Mouse (Mus musculus) central nervous system, embryonic 14 days (tissue): ENCODE results near the gene Caskin2. TPM values are rescaled to one million over a fixed set of nuclear protein-coding genes. Genes with fewer than 3 reads are reported as not detected.

ENCODE experiments used
- polyA plus RNA-seq: library from polyadenylated mRNA; depleted of rRNA; stranded (reverse); fragments of >200 nt; gene quantifications from 2 replicates; pipeline ENCODE4 v1.2.3, GENCODE M21; 2012; rRNA removed

Caskin2 gene
- 20.5 and 22.6 TPM in 2 replicates for polyA plus RNA-seq

DNA sequence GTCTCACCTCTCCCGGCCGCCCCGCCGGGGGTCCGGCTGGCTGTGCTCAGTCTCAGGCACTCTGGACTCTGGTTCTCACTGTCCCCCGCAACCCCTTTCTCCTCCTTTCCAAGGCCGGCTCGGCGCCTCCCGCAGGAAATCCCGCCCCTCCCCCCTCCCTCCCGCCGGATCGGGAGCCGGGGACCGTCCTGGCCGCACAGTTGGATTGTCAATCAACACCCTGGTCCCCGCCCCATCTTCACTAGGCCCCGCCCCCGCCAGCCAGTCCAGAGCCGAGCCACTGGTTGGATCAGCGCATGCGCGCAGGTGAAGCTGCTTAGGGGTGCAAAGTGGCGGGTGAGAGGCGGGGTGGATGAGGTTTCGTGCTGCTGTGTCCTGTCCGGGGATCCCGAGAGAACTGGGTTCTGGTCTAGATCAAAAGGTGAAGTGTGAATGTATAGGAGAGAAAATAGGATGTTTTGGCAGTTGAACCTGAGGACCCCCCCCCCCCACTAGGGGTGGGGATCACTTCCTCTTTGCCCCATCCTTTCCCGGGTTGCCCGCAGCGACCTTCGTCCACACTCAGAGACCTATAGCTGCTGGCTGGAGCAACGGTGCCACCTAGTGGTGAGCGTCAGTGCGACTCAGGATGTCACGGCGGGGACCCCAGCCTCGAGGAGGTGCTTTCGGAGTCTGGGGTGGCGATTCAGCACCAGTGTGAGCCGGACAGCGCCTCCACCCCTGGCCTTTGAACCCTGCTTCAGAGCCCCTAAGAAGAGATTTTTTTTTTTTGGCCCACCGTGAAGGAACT, at the start of gene Caskin2:
Caskin2 (minus strand) TSS at position 133 of the 790 bp plus-strand sequence.

DNA sequence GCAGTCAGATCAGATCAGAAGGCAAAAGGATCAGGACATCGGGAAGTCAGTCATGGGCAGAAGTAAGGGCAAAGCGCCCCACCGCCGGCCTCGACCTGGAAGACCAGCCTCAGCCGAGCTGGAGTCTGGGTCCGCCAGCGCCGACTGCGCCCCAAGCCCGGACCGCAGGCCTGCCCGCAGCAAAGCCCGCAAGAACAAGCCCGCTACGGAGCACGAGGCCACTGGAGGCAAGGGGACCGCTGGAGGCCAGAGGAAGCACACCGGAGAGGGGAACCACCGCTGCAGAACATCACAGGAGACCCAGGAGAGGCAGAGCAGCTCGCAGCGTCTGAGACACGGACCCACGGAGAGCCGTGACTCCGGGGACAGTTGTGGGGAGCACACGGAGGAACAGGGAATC, 44.9 kb upstream of the Caskin2 start, which contains the start of gene Myo15b:
Myo15b (plus strand) TSS at position 53 of the 400 bp plus-strand sequence.

DNA sequence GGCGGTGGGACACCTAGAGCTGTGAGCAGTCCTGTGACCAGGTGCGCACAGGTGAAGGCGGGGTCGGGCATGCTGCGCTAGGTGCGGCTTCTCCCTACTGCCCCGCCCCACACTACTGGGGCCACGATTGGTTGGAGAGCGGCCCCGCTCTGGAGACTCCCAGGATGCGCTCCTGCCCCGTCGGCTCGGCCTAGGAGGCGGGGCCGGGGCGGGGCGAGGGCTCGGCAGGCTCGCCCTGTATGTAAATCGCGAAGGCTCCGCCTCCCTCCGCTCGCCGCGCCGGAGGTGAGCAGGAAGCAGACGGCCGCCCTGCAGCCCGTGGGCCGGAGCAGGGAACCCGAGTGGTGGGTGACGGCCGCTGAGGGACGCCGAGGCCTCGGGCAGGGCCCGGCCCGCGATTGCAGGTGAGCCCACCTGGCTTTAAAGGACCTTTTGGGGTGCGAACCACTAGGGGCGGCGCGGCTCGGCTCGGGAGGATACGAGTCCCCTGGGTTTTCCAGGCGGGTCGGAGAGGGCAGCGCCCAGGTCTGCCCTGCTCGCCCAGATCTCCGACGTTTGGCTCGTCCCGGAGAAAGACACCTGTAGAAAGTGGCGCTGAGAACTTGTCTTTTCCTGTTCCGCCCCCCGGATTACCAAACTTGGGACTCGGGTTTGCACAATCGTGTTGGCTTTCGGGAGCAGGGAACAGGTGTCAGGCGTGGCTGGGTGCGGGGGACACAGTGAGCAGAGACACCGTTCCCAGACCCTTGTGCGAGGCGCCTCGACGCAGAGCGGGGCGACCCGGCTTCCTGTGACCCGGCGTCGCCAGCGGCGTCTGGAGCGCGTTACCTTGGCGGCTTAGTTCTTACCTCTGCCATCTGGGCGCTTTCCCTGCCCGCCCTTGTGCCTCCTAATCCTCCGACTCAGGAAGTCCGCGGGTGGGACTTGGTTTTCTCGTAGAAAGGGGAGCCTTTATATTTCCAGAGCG, 10.6 kb upstream of the Caskin2 start, which contains the start of gene Llgl2:
Llgl2 (plus strand) TSS at position 276 of the 967 bp plus-strand sequence.

GRCm38 (mm10) chr11:115814605-115815450, 1.4 kb upstream of the Caskin2 start, which contains the start of gene Tsen54:
Tsen54 (plus strand) TSS chr11:115814724.

DNA sequence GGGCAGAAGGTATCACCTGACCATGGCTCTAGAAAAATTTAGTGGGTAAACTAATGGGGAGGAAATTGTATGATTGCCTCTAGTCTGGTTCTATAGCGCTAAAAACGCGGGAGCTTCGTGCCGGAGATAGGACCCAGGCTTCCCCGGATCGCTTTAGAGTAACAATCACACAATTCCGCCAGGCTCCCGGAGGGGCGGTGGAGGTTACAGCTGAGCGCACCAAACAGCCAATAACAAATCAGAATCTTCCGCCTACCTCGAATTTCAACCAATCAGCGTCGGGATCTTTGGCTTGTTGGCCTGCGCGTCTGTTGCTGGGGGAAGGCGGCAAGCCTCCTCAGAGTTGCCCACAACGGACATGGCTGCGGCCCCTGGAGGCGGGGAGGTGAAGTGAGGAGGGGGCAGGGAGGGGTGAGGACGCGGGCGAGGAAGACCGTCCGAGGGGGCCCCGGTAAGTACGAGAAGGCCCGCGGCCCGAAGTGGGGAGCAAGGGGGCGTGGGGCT, 48.3 kb downstream of the Caskin2 start, which contains the start of gene Tmem94:
Tmem94 (plus strand) TSS at position 331 of the 504 bp plus-strand sequence.

Other genes with a start within 250 kb of the Caskin2 start
- 151 and 152 TPM in 2 replicates for gene Nup85, start 249.2 kb downstream of the Caskin2 start, polyA plus RNA-seq
- gene Mrps7, start 209.7 kb downstream of the Caskin2 start, polyA plus RNA-seq = 39.4 and 39.7 TPM in 2 replicates
- gene Gga3, start 209.6 kb downstream of the Caskin2 start, polyA plus RNA-seq = 48.1 and 53.0 TPM in 2 replicates
- 19.2 and 23.0 TPM in 2 replicates for gene Mif4gd, start 200.7 kb downstream of the Caskin2 start, polyA plus RNA-seq
- gene Slc25a19, start 185.3 kb downstream of the Caskin2 start, polyA plus RNA-seq = 53.5 and 57.1 TPM in 2 replicates
- 111 and 113 TPM in 2 replicates for gene Grb2, start 105.0 kb downstream of the Caskin2 start, polyA plus RNA-seq
- 51.0 and 52.8 TPM in 2 replicates for gene Tmem94, start 48.2 kb downstream of the Caskin2 start, polyA plus RNA-seq
- 29.6 and 32.5 TPM in 2 replicates for gene Tsen54, start 1.1 kb upstream of the Caskin2 start, polyA plus RNA-seq
- 2.4 and 3.4 TPM in 2 replicates for gene Llgl2, start 10.4 kb upstream of the Caskin2 start, polyA plus RNA-seq
- 0.16 and 0.30 TPM in 2 replicates for gene Myo15b, start 44.8 kb upstream of the Caskin2 start, polyA plus RNA-seq
- gene Smim5, start 86.3 kb upstream of the Caskin2 start, polyA plus RNA-seq = 0.76 and 2.2 TPM in 2 replicates
- 0.05 and 0.10 TPM in 2 replicates for gene Smim6, start 98.4 kb upstream of the Caskin2 start, polyA plus RNA-seq
- 64.1 and 68.2 TPM in 2 replicates for gene Sap30bp, start 119.6 kb upstream of the Caskin2 start, polyA plus RNA-seq
- gene Recql5, start 119.8 kb upstream of the Caskin2 start, polyA plus RNA-seq = 31.3 TPM in 2 replicates
- gene Itgb4, start 161.1 kb upstream of the Caskin2 start, polyA plus RNA-seq = 0.79 and 2.7 TPM in 2 replicates
- gene Galk1, start 199.1 kb upstream of the Caskin2 start, polyA plus RNA-seq = 39.2 and 49.6 TPM in 2 replicates
- 1,147 and 1,200 TPM in 2 replicates for gene H3f3b, start 214.3 kb upstream of the Caskin2 start, polyA plus RNA-seq
- gene Unk, start 216.7 kb upstream of the Caskin2 start, polyA plus RNA-seq = 70.9 and 74.5 TPM in 2 replicates